Mouse (Mus musculus) forebrain, postnatal 0 days (tissue): ENCODE results near the gene Ghrh. TPM values are rescaled to one million over a fixed set of nuclear protein-coding genes. Genes with fewer than 3 reads are reported as not detected.

Experiments used
- ATAC-seq: fragments of 200-750 bp; cut with Nextera tagmentation; 2 replicates; pipeline ENCODE4 v1.8.0; 2017; ENCODE audit warnings: mild to moderate bottlenecking, moderate library complexity
- DNase-seq: peaks from one replicate; pipeline ENCODE4 v3.0.0-alpha.2; 2015
- H3K27ac ChIP-seq: fragments of 300-500 bp; sonication (generic); 2 replicates; pipeline ENCODE4 v1.5.1; 2014; ENCODE audit warnings: low read depth, mild to moderate bottlenecking, antibody characterized with exemption, low read length, moderate library complexity, mixed read lengths
- H3K27me3 ChIP-seq: fragments of 300-500 bp; sonication (generic); 2 replicates; pipeline ENCODE4 v1.6.1; 2014; ENCODE audit warnings: mild to moderate bottlenecking, low read length, mixed read lengths; ENCODE audit not compliant: insufficient read depth
- H3K36me3 ChIP-seq: fragments of 300-500 bp; sonication (generic); 2 replicates; pipeline ENCODE4 v1.6.1; 2014; ENCODE audit warnings: mild to moderate bottlenecking, moderate library complexity; ENCODE audit not compliant: insufficient read depth
- H3K4me1 ChIP-seq: fragments of 300-500 bp; sonication (generic); 2 replicates; pipeline ENCODE4 v1.6.1; 2014; ENCODE audit warnings: antibody characterized with exemption; ENCODE audit not compliant: insufficient read depth
- H3K4me2 ChIP-seq: fragments of 300-500 bp; sonication (generic); 2 replicates; pipeline ENCODE4 v1.6.1; 2014; ENCODE audit warnings: low read depth, mild to moderate bottlenecking, moderate library complexity
- H3K4me3 ChIP-seq: fragments of 300-500 bp; sonication (generic); 2 replicates; pipeline ENCODE4 v1.5.1; 2014; ENCODE audit warnings: low read depth, low read length, mixed read lengths
- H3K9ac ChIP-seq: fragments of 300-500 bp; sonication (generic); 2 replicates; pipeline ENCODE4 v1.6.1; 2014; ENCODE audit warnings: mild to moderate bottlenecking
- H3K9me3 ChIP-seq: fragments of 300-500 bp; sonication (generic); 2 replicates; pipeline ENCODE4 v1.6.1; 2016; ENCODE audit warnings: low read length
- CTCF ChIP-seq: sonication (generic); IDR thresholded peaks from 2 replicates; pipeline ENCODE4 v1.5.1; 2016; ENCODE audit warnings: antibody characterized with exemption, control low read depth, low read depth
- WGBS: fragments of 180-500 bp; shearing (Covaris S2); extraction: QIAGEN DNeasy Blood & Tissue Kit; methylation state at CpG from one replicate; pipeline ENCODE4 v1.1.7; 2014; 5-methylcytosine and 5-hydroxymethylcytosine counted together
- polyA plus RNA-seq: library from polyadenylated mRNA; unstranded; fragments of >200 nt; fragmentation: Nextera tagmentation; extraction: Ambion mirVana; gene quantifications from 2 replicates; pipeline ENCODE4 v1.2.1, GENCODE M21; 2015
- total RNA-seq: library from RNA; depleted of rRNA; stranded (reverse); fragments of >200 nt; gene quantifications from 2 replicates; pipeline ENCODE4 v1.2.3, GENCODE M21; 2014

The Ghrh gene
- total and polyA plus RNA-seq, 2 experiments from 2014 or later = 1.5 to 2.8 TPM

GRCm38 (mm10) chr2:157316358-157316933 is 30.9 kb downstream of the Ghrh start:
- no peak for TF ChIP-seq CTCF
- no peak for DNase-seq
- Histone ChIP-seq H3K27me3 (no peaks in the 10 kb centered on the region), H3K36me3 (peaks cover 68% of the 10 kb centered on the region), H3K4me3 (no peak overlapping the region), H3K4me2 (no peak overlapping the region), H3K9ac (no peak overlapping the region), H3K4me1 (0 out of 2 replicates have a peak, but pooled peaks cover 3% of the 10 kb centered on the region), H3K27ac (no peak overlapping the region), H3K9me3 (no peaks in the 10 kb centered on the region)
- WGBS = 88% methylated on average over 14 of the region's 14 CpGs
- ATAC-seq = no peak

GRCm38 (mm10) chr2:157315486-157315885 is 31.8 kb downstream of the Ghrh start:
- Histone ChIP-seq H3K4me3 (no peak overlapping the region), H3K9ac (no peak overlapping the region), H3K36me3 (peaks cover 64% of the 10 kb centered on the region), H3K27me3 (no peaks in the 10 kb centered on the region), H3K9me3 (no peaks in the 10 kb centered on the region), H3K4me1 (0 out of 2 replicates have a peak, but pooled peaks cover 3% of the 10 kb centered on the region), H3K4me2 (no peak overlapping the region), H3K27ac (no peak overlapping the region)
- DNase-seq = peak; percentile 50
- no peak for ATAC-seq
- 51% methylated on average over 6 of the region's 6 CpGs for WGBS
- no peak for TF ChIP-seq CTCF

- H3K36me3 ChIP-seq = peaks cover 63% of the 10 kb centered on the region
- 0 out of 2 replicates have a peak, but pooled peaks cover 3% of the 10 kb centered on the region for H3K4me1 ChIP-seq
- DNase-seq = no peak
- H3K9me3 ChIP-seq = no peaks in the 10 kb centered on the region
- no peak overlapping the region; the same call in 1 of the 2 replicates for H3K9ac ChIP-seq
- H3K4me2 ChIP-seq = no peak overlapping the region
- no peak for TF ChIP-seq CTCF
- peak; percentile 30; the same call in 1 of the 2 replicates for ATAC-seq
- H3K4me3 ChIP-seq = no peak overlapping the region
- no peaks in the 10 kb centered on the region for H3K27me3 ChIP-seq
- 37% methylated on average over 7 of the region's 7 CpGs for WGBS
- H3K27ac ChIP-seq = no peak overlapping the region
Measured at GRCm38 (mm10) chr2:157314310-157314709, 33.0 kb downstream of the Ghrh start.

GRCm38 (mm10) chr2:157313718-157314117 is 33.6 kb downstream of the Ghrh start:
- Histone ChIP-seq H3K9ac (no peak overlapping the region), H3K4me3 (no peak overlapping the region), H3K9me3 (no peaks in the 10 kb centered on the region), H3K4me1 (0 out of 2 replicates have a peak, but pooled peaks cover 3% of the 10 kb centered on the region), H3K27ac (peak overlapping the region; percentile 42; the same call in 1 of the 2 replicates), H3K36me3 (peaks cover 62% of the 10 kb centered on the region), H3K27me3 (no peaks in the 10 kb centered on the region), H3K4me2 (no peak overlapping the region)
- TF ChIP-seq CTCF = no peak
- WGBS = 45% methylated on average over 3 of the region's 3 CpGs
- ATAC-seq (peak; percentile 62), DNase-seq (no peak)

GRCm38 (mm10) chr2:157310963-157311637 is 36.2 kb downstream of the Ghrh start:
- H3K36me3 ChIP-seq = peaks cover 39% of the 10 kb centered on the region
- H3K9me3 ChIP-seq = no peaks in the 10 kb centered on the region
- ATAC-seq (no peak), DNase-seq (no peak)
- 78% methylated on average over 6 of the region's 6 CpGs for WGBS
- no peak overlapping the region for H3K9ac ChIP-seq
- 0 out of 2 replicates have a peak, but pooled peaks cover 8% of the 10 kb centered on the region for H3K4me1 ChIP-seq
- no peak overlapping the region for H3K4me3 ChIP-seq
- no peaks in the 10 kb centered on the region for H3K27me3 ChIP-seq
- TF ChIP-seq CTCF = no peak
- no peak overlapping the region for H3K4me2 ChIP-seq
- no peak overlapping the region for H3K27ac ChIP-seq

GRCm38 (mm10) chr2:157309611-157310010 is 37.7 kb downstream of the Ghrh start:
- Histone ChIP-seq H3K9ac (no peak overlapping the region), H3K4me2 (no peak overlapping the region), H3K27ac (no peak overlapping the region), H3K4me3 (no peak overlapping the region), H3K9me3 (no peaks in the 10 kb centered on the region), H3K36me3 (peaks cover 30% of the 10 kb centered on the region), H3K27me3 (no peaks in the 10 kb centered on the region), H3K4me1 (0 out of 2 replicates have a peak, but pooled peaks cover 5% of the 10 kb centered on the region)
- no peak for DNase-seq
- no peak for TF ChIP-seq CTCF
- no peak for ATAC-seq
- WGBS = 94% methylated on average over 8 of the region's 8 CpGs

- no peak for TF ChIP-seq CTCF
- peak; percentile 56 for DNase-seq
Measured at GRCm38 (mm10) chr2:157308273-157308917, 38.9 kb downstream of the Ghrh start.

More at GRCm38 (mm10) chr2:157308273-157308917, 38.9 kb downstream of the Ghrh start:
- peak; percentile 64 for ATAC-seq
- 43% methylated on average over 2 of the region's 2 CpGs for WGBS
- no peak overlapping the region for H3K9ac ChIP-seq
- no peaks in the 10 kb centered on the region for H3K9me3 ChIP-seq
- no peak overlapping the region for H3K4me2 ChIP-seq
- H3K36me3 ChIP-seq = peaks cover 38% of the 10 kb centered on the region
- no peaks in the 10 kb centered on the region for H3K27me3 ChIP-seq
- H3K4me3 ChIP-seq = no peak overlapping the region
- H3K4me1 ChIP-seq = 0 out of 2 replicates have a peak, but pooled peaks cover 5% of the 10 kb centered on the region
- 0 out of 2 replicates have a peak overlapping the region, but pooled peaks have one; percentile 40 for H3K27ac ChIP-seq
